Mouse (Mus musculus) myocyte (in vitro differentiated cells): ENCODE data around the gene Cdc6.

ENCODE experiments used
- CEBPB ChIP-seq: IDR thresholded peaks from 2 replicates; pipeline ENCODE4 v1.6.1; 2011; ENCODE audit warnings: mild to moderate bottlenecking, moderate library complexity; ENCODE audit not compliant: poor library complexity, insufficient read depth, severe bottlenecking
- MAX ChIP-seq: IDR thresholded peaks from one replicate; pipeline ENCODE4 v1.6.1; 2011; ENCODE audit warnings: low read depth, mild to moderate bottlenecking, control low read depth
- POLR2A ChIP-seq: IDR thresholded peaks from one replicate; pipeline ENCODE4 v1.6.1; 2011; ENCODE audit warnings: low read depth, mild to moderate bottlenecking, control low read depth, moderate library complexity; ENCODE audit not compliant: insufficient read length
- TCF12 ChIP-seq: IDR thresholded peaks from one replicate; pipeline ENCODE4 v1.6.1; 2011; ENCODE audit warnings: mild to moderate bottlenecking, control low read depth; ENCODE audit not compliant: poor library complexity, insufficient read depth, severe bottlenecking
- TCF3 ChIP-seq: IDR thresholded peaks from one replicate; pipeline ENCODE4 v1.6.1; 2011; ENCODE audit warnings: low read depth, control low read depth; ENCODE audit not compliant: insufficient read length
- USF1 ChIP-seq: IDR thresholded peaks from one replicate; pipeline ENCODE4 v1.6.1; 2011; ENCODE audit warnings: low read depth, mild to moderate bottlenecking, control low read depth, moderate library complexity

- TF ChIP-seq POLR2A (no peak), CEBPB (no peak), USF1 (no peak), TCF12 (no peak), TCF3 (no peak), MAX (no peak)
These were observed 2.8 kb downstream of the Cdc6 start for GRCm38 (mm10) chr11:98910415-98910814.
